Mouse (Mus musculus): Measurements from ENCODE around the gene Gm12886. TPM values are rescaled to one million over a fixed set of nuclear protein-coding genes. Genes with fewer than 3 reads are reported as not detected.

The Gm12886 gene
- total RNA-seq (2021): not detected
- long read RNA-seq, experiment 1: 0 reads
- long read RNA-seq, experiment 2: 0 reads

DNA sequence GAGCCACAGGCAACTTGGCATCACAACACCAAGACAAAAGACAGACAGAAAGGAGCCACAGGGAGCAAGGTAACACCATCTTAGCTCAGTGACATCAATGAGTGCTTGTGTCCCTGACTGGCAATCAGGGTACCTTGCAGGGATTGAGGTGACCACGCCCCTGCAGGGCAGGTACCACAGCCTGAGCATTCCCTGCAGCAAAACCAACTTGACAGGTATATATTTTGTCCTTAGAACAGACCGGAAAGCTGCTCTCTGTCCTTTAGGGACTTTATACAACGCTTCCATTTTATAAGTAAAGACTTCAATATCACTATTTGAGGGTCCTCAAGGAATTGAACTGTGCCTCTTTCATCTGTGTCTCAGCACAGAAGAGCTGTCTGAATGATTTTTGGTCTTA, at the start of gene Gm12886:
Gene Gm12886 (minus strand): TSS at position 101 of the 400 bp plus-strand sequence.
- DNase-seq (ENCODE audit: low spot score in 2 of 2): no peak

Other genes with a start within 250 kb of the Gm12886 start
- gene Rlf, start 208.0 kb downstream of the Gm12886 start, total RNA-seq (2021): 10 to 100 TPM; 30.6 to 32.2 TPM
- not detected for gene Gm12888, start 98.2 kb downstream of the Gm12886 start, total RNA-seq (2021)
- gene Gm12887, start 199.0 kb upstream of the Gm12886 start, total RNA-seq (2021): not detected

Measured in layer of hippocampus, postnatal 14 days (tissue).